Mouse (Mus musculus): ENCODE measurements around the gene Prelid1. TPM values are rescaled to one million over a fixed set of nuclear protein-coding genes. Genes with fewer than 3 reads are reported as not detected.

The Prelid1 gene
- polyA plus RNA-seq, 1 experiment, result 499 TPM

DNA sequence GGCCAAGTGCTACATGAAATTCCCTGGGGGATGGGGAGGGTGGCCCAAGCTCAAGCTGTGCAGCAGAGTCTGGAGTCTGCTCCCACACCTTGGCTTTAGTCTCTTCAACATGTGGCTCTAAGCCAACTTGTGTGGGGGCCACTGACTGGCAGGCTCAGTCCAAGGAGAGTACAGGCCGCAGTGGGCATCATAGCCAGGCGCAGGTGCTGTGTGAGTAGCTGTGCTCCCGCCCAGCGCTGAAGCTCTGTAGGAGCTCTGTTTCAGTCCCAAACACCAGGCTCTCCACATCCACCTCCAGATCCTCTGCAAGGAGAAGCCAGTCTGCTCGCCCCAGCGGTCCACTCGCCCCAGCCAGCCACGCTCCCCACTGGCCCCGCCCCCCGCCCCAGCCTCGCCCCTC is 5.3 kb downstream of the Prelid1 start:
- Histone ChIP-seq H3K27me3 (ENCODE audit: control insufficient read depth, insufficient read depth, insufficient read length) (no peaks in the 10 kb centered on the region), H3K36me3 (ENCODE audit: control insufficient read depth, insufficient read depth) (peaks cover 29% of the 10 kb centered on the region), H3K79me2 (ENCODE audit: control insufficient read depth, insufficient read depth) (peaks cover 57% of the 10 kb centered on the region), H3ac (ENCODE audit: control insufficient read depth, insufficient read length, low read depth) (no peak overlapping the region), H3K4me3 (ENCODE audit: insufficient read depth, poor library complexity, severe bottlenecking) (no peak overlapping the region), H3K79me3 (ENCODE audit: low read depth) (peaks cover 36% of the 10 kb centered on the region)
- TF ChIP-seq USF1 (IDR thresholded peaks at IDR 0.05; ENCODE audit: low read depth) (no peak), FOSL1 (IDR thresholded peaks at IDR 0.05; ENCODE audit: insufficient read depth, low read length, poor library complexity, severe bottlenecking) (no peak), CEBPB (IDR thresholded peaks at IDR 0.05; ENCODE audit: low read depth) (no peak), CTCF (IDR thresholded peaks at IDR 0.05; ENCODE audit: control insufficient read depth, insufficient read depth, insufficient read length) (no peak)

DNA sequence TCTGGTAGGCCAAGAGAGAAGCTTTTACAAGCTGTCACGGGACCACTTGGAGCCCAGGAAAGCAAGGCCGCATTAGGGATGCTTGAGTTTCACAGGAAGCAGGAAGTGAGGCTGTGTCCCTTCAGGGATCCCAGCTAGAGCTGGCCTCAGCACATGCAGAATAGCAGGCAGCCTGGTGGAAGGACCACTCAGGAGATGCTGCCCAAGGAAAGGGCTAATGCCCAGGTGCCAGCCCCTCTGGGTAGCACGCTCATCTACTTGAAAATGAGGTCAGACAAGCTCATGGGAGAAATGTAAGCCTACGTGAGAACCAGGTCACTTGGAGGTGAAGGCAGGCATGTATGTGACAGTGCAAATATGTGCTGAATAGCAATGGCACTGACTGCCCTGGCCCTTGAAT is 6.9 kb downstream of the Prelid1 start:
- Histone ChIP-seq H3K4me3 (ENCODE audit: insufficient read depth, poor library complexity, severe bottlenecking) (no peak overlapping the region), H3K79me3 (ENCODE audit: low read depth) (peaks cover 25% of the 10 kb centered on the region), H3ac (ENCODE audit: control insufficient read depth, insufficient read length, low read depth) (no peak overlapping the region), H3K36me3 (ENCODE audit: control insufficient read depth, insufficient read depth) (peaks cover 29% of the 10 kb centered on the region), H3K27me3 (ENCODE audit: control insufficient read depth, insufficient read depth, insufficient read length) (no peaks in the 10 kb centered on the region), H3K79me2 (ENCODE audit: control insufficient read depth, insufficient read depth) (peaks cover 41% of the 10 kb centered on the region)
- TF ChIP-seq CTCF (IDR thresholded peaks at IDR 0.05; ENCODE audit: control insufficient read depth, insufficient read depth, insufficient read length) (no peak), CEBPB (IDR thresholded peaks at IDR 0.05; ENCODE audit: low read depth) (no peak), MYOG (IDR thresholded peaks at IDR 0.05; ENCODE audit: control insufficient read depth, extremely low read depth, insufficient read length) (no peak), MAX (IDR thresholded peaks at IDR 0.05) (no peak), USF1 (IDR thresholded peaks at IDR 0.05; ENCODE audit: low read depth) (no peak)

DNA sequence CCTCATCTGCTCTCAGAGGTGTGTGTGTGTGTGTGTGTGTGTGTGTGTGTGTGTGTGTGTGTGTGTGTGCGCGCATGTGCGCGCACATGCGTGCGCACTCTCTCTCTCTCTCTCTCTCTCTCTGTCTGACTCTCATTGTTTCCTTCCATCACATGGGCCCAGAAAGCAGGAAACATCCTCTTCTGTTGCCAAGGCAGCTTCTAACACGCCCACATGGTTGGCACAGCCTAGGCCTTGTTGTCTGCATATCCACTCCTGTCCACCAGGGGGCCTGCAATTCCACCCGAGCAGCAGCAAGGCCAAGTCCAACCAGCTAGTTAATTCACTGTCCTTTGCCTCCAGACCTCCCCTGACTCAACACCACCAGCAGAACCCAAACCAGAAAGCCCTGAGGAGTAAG is 7.3 kb downstream of the Prelid1 start:
- Histone ChIP-seq H3K27me3 (ENCODE audit: control insufficient read depth, insufficient read depth, insufficient read length) (no peaks in the 10 kb centered on the region), H3K79me3 (ENCODE audit: low read depth) (peaks cover 21% of the 10 kb centered on the region), H3K4me3 (ENCODE audit: insufficient read depth, poor library complexity, severe bottlenecking) (no peak overlapping the region), H3K79me2 (ENCODE audit: control insufficient read depth, insufficient read depth) (peaks cover 37% of the 10 kb centered on the region), H3K36me3 (ENCODE audit: control insufficient read depth, insufficient read depth) (peaks cover 29% of the 10 kb centered on the region), H3ac (ENCODE audit: control insufficient read depth, insufficient read length, low read depth) (no peak overlapping the region)
- TF ChIP-seq MAX (IDR thresholded peaks at IDR 0.05), result peak; percentile 48
- no peak for TF ChIP-seq FOSL1 (IDR thresholded peaks at IDR 0.05; ENCODE audit: insufficient read depth, low read length, poor library complexity, severe bottlenecking)
- peak; percentile 86 for TF ChIP-seq CTCF (IDR thresholded peaks at IDR 0.05; ENCODE audit: control insufficient read depth, insufficient read depth, insufficient read length)
- TF ChIP-seq MYOD1 (IDR thresholded peaks at IDR 0.05; ENCODE audit: control insufficient read depth, insufficient read length, low read depth), result no peak
- TF ChIP-seq USF1 (IDR thresholded peaks at IDR 0.05; ENCODE audit: low read depth), result peak; percentile 41

DNA sequence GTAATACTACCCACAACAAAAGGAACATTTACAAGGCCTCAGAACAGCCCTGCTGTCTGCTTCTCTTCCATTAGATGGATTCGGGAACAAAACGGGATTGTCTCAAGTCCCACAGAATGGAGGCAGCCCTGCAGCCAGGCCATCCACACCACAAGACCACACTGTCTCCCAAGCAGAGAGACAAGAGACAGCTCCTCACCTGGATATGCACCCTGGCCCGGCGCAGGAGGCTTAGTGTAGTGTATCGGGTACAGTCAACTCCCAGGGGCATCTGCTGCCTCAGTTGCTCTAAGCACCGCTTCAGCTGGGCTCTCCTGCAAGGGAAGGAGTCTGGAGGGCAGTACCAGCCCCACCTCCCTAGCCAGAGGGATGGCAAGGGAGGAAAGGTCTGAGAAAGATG is 7.9 kb downstream of the Prelid1 start:
- peaks cover 15% of the 10 kb centered on the region for H3K79me3 ChIP-seq (ENCODE audit: low read depth)
- H3K79me2 ChIP-seq (ENCODE audit: control insufficient read depth, insufficient read depth), result peaks cover 31% of the 10 kb centered on the region
- peaks cover 27% of the 10 kb centered on the region for H3K36me3 ChIP-seq (ENCODE audit: control insufficient read depth, insufficient read depth)
- H3K27me3 ChIP-seq (ENCODE audit: control insufficient read depth, insufficient read depth, insufficient read length), result no peaks in the 10 kb centered on the region
- H3K4me3 ChIP-seq (ENCODE audit: insufficient read depth, poor library complexity, severe bottlenecking), result no peak overlapping the region
- peak overlapping the region; percentile 0 for H3ac ChIP-seq (ENCODE audit: control insufficient read depth, insufficient read length, low read depth)
- no peak for TF ChIP-seq MYOD1 (IDR thresholded peaks at IDR 0.05; ENCODE audit: control insufficient read depth, insufficient read length, low read depth)
- no peak for TF ChIP-seq USF1 (IDR thresholded peaks at IDR 0.05; ENCODE audit: low read depth)
- no peak for TF ChIP-seq CEBPB (IDR thresholded peaks at IDR 0.05; ENCODE audit: low read depth)
- no peak for TF ChIP-seq CTCF (IDR thresholded peaks at IDR 0.05; ENCODE audit: control insufficient read depth, insufficient read depth, insufficient read length)
- TF ChIP-seq MAX (IDR thresholded peaks at IDR 0.05), result no peak
- TF ChIP-seq MYOG (IDR thresholded peaks at IDR 0.05; ENCODE audit: control insufficient read depth, extremely low read depth, insufficient read length), result no peak
- no peak for TF ChIP-seq FOSL1 (IDR thresholded peaks at IDR 0.05; ENCODE audit: insufficient read depth, low read length, poor library complexity, severe bottlenecking)

DNA sequence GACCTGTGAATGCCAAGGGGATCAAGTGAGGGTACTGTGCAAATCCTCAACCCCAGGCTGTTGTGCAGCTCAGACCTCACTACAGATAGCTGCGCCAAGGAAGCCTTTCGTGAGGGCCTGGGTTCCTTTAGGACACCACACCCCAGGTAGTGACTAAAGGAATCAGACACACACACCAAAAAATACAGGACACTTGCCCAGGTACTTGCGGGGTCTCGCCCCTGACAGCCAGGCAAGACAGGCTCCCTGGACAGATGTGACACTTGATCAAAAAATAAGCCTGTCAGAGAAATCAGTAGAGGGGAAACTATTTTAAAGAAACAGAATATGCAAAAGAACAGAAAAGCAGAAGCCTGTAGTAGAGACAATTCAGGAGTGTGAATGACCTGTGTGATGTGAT is 8.3 kb downstream of the Prelid1 start:
- peaks cover 27% of the 10 kb centered on the region for H3K79me2 ChIP-seq (ENCODE audit: control insufficient read depth, insufficient read depth)
- TF ChIP-seq MYOD1 (IDR thresholded peaks at IDR 0.05; ENCODE audit: control insufficient read depth, insufficient read length, low read depth) (no peak), CEBPB (IDR thresholded peaks at IDR 0.05; ENCODE audit: low read depth) (no peak), FOSL1 (IDR thresholded peaks at IDR 0.05; ENCODE audit: insufficient read depth, low read length, poor library complexity, severe bottlenecking) (no peak), MAX (IDR thresholded peaks at IDR 0.05) (no peak), MYOG (IDR thresholded peaks at IDR 0.05; ENCODE audit: control insufficient read depth, extremely low read depth, insufficient read length) (no peak), CTCF (IDR thresholded peaks at IDR 0.05; ENCODE audit: control insufficient read depth, insufficient read depth, insufficient read length) (no peak), USF1 (IDR thresholded peaks at IDR 0.05; ENCODE audit: low read depth) (no peak)
- no peaks in the 10 kb centered on the region for H3K27me3 ChIP-seq (ENCODE audit: control insufficient read depth, insufficient read depth, insufficient read length)
- H3ac ChIP-seq (ENCODE audit: control insufficient read depth, insufficient read length, low read depth), result peak overlapping the region; percentile 79
- peaks cover 22% of the 10 kb centered on the region for H3K36me3 ChIP-seq (ENCODE audit: control insufficient read depth, insufficient read depth)
- H3K79me3 ChIP-seq (ENCODE audit: low read depth), result peaks cover 11% of the 10 kb centered on the region
- H3K4me3 ChIP-seq (ENCODE audit: insufficient read depth, poor library complexity, severe bottlenecking), result peak overlapping the region; percentile 46

DNA sequence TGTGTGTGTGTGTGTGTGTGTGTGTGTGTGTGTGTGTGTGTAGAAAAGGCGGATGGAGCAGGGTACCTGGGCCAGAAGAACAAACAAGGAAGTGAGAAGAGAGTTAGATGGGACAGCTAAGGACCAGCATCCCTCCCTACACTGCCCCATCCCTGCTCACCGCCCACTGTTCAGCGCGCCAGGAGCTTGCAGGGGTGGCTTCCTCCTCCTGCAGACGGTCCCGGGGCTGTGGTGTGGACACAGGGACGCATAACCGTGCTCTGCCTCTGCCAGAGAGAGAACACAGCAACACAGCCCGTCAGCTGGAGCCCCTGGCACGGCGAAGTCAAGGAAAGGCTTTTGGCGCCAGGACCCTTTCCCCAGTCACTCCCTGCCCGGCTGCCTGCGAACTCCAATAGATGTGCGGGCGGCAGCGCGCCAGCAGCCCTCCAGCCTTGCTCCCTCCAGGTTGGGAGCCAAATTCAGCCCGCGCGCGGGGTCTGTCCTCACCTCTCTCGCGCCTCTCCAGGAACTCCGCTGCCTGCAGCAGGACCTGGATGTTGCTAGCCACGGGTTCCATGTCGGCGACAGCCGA is 8.9 kb downstream of the Prelid1 start:
- Histone ChIP-seq H3ac (ENCODE audit: control insufficient read depth, insufficient read length, low read depth) (peak overlapping the region; percentile 79), H3K79me3 (ENCODE audit: low read depth) (peaks cover 5% of the 10 kb centered on the region), H3K79me2 (ENCODE audit: control insufficient read depth, insufficient read depth) (peaks cover 21% of the 10 kb centered on the region), H3K27me3 (ENCODE audit: control insufficient read depth, insufficient read depth, insufficient read length) (no peaks in the 10 kb centered on the region), H3K4me3 (ENCODE audit: insufficient read depth, poor library complexity, severe bottlenecking) (peak overlapping the region; percentile 46), H3K36me3 (ENCODE audit: control insufficient read depth, insufficient read depth) (peaks cover 17% of the 10 kb centered on the region)
- TF ChIP-seq MYOD1 (IDR thresholded peaks at IDR 0.05; ENCODE audit: control insufficient read depth, insufficient read length, low read depth) (no peak), FOSL1 (IDR thresholded peaks at IDR 0.05; ENCODE audit: insufficient read depth, low read length, poor library complexity, severe bottlenecking) (no peak), MYOG (IDR thresholded peaks at IDR 0.05; ENCODE audit: control insufficient read depth, extremely low read depth, insufficient read length) (no peak), MAX (IDR thresholded peaks at IDR 0.05) (no peak), USF1 (IDR thresholded peaks at IDR 0.05; ENCODE audit: low read depth) (no peak), CEBPB (IDR thresholded peaks at IDR 0.05; ENCODE audit: low read depth) (no peak), CTCF (IDR thresholded peaks at IDR 0.05; ENCODE audit: control insufficient read depth, insufficient read depth, insufficient read length) (no peak)
